Mouse (Mus musculus) ovary, adult 18-20 months (tissue): ENCODE data around the gene Trim38.

Experiments used
- DNase-seq: peaks from one replicate; pipeline ENCODE4 v3.0.0; 2022; ENCODE audit warnings: low spot score, mixed read lengths

The Trim38 gene

DNA sequence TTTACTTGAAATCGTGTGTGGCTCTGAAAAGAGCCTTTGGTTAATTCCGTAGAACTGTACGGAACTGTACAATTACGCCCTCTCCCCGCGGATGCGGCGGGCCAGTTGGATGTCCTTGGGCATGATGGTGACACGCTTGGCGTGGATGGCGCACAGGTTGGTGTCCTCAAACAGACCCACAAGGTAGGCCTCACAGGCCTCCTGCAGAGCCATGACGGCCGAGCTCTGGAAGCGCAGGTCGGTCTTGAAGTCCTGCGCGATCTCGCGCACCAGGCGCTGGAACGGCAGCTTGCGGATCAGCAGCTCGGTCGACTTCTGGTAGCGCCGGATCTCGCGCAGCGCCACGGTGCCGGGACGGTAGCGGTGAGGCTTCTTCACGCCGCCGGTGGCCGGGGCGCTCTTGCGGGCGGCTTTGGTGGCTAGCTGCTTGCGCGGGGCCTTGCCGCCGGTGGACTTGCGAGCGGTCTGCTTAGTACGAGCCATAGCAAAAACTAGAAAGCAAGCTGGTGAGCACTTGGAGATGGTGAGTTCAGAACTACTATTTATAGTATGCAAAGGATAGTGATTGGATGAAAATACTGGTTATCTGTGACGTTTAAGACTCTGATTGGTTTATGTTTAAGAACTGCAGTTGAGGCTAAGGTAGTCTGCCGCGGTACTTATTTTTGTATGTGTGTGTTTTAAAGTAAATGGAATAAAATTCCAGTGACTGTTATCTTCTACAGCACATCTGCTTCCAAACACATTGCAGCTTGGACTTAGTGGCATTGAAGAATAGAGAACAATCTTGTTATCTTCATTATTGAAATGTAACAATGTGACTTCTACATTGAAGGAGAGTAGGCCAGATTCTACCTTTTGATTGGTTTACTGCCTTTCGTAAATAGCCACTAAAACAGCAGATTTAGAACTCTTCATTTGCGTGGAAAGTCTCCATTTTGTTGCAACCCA, 7.6 kb upstream of the Trim38 start, which contains the start of gene Hist1h3a:
TSS of gene Hist1h3a (minus strand) at position 516 of the 951 bp plus-strand sequence.
- DNase-seq, result peak; percentile 30

DNA sequence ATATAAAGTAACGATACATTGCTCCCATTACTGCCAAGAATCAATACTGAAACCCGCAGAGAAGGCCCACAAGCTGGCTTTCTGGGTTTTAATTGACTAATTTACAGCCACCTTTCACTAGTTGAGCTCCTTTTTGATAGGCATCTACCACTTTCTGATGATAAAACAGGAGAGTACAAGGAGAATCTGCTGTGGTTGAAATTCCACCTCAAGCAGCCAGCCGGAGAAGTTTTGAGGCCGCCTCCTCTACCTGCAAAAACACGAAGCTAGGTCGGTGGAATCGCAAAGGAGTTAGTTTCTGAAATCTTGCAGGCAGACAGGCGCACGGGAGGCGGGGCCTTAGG, 6.5 kb upstream of the Trim38 start:
- DNase-seq, result no peak

GRCm38 (mm10) chr13:23763586-23764323, 6.0 kb upstream of the Trim38 start, which contains the start of gene Hist1h1a:
Gene Hist1h1a (plus strand): TSS chr13:23763666.
- DNase-seq, result peak; percentile 77

GRCm38 (mm10) chr13:23764324-23765171, 5.2 kb upstream of the Trim38 start:
- no peak for DNase-seq

DNA sequence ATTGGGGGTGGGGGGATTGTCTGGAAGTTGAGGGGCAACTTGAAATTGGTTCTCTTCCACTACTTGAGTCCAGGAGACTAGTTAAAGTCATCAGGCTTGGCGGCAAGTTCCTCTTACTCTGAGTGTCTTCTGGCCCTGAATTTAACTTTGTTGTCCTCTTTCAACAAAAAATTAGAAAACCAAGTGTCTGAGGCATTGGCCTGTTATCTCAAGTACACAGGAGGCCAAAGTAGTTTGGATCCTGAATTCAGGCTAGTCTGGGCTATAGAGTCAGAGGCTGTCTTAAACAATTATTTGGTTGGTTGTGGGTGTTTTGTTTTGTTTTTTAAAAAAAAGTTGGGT, 4.6 kb upstream of the Trim38 start:
- DNase-seq, result no peak

- no peak for DNase-seq
Observed at GRCm38 (mm10) chr13:23766772-23767171, 2.9 kb upstream of the Trim38 start.

GRCm38 (mm10) chr13:23768834-23769397, 797 bp upstream of the Trim38 start:
- DNase-seq, result no peak

- peak; percentile 44 for DNase-seq
Observed at GRCm38 (mm10) chr13:23772561-23773313, 3.0 kb downstream of the Trim38 start.

DNA sequence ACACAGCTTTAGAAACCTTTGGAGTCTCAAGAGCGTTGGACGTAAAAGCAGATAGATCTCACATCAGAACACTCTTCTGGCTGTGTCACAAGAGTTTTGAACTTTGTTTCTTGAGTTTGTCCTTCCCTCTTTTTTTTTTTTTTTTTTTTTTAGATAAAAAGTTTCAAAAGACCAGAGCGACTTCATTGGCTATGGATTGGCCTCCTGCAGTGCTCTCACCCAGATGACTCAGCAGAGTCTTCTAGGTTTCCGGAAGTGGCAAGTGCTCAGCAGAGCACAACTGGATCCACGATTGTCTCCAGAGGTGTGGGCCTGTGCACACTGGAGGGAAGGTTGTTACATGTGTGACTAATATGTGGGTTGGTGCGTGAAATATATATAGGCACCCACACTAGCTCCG, 8.6 kb downstream of the Trim38 start:
- DNase-seq, result no peak

DNA sequence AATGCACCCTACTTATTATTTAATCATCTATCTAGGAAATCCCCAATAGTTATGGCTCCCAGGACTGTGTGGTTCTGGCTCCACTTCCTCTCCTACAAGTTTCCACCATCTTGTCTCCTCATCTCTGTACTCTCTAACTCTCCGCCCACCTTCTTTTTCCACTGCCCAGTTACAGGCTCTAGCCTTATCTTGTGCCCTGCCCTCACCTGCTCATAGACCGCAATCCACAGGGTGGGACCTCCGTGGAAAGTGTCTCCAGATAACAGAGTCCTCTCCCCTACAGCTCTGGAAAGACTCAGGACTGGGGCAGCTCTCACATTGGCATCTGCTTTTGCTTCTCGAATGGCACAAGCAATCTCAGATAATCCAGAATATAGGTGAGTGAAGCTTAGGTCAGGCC, 9.3 kb downstream of the Trim38 start:
- DNase-seq, result no peak

- no peak for DNase-seq
Observed at GRCm38 (mm10) chr13:23792520-23792919, 22.8 kb downstream of the Trim38 start.

DNA sequence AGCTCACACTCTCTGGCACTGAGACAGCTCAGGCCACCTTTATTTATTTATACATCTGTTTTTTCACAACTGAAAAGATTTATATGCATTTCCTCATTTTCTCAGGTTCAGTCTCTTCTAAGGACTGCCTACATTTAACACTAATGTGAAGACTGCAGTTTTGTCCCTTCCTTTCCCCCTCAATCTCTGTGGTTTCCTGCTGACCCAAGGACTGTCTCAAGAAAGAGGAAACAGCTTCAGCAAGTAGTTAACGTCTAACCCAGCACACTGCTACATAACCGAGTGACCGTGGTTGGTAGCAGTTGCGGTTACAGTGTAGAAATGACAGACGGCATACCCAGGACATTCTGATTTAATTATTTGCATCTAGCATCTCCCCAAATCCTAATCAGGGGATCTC, 29.7 kb downstream of the Trim38 start:
- DNase-seq, result no peak

DNA sequence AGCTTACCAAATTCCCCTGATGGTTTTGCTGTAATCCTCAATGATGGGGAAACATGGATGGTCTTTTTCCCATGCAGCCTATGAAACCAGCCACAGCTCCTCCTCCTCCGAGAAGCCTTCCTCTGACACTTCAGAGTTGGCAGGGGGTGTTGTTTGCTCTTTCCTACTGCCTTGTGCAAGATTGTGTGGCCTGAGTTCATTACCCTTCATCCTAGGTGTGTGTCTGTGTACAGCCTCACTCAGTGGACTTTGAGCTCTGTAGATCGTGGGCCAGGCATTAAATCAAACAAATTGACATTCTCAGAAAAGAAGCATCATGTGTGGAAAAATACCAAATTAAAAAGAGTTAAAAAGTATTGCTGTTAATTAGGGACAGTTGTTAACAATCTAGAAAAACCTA, 34.8 kb downstream of the Trim38 start:
- DNase-seq, result no peak

DNA sequence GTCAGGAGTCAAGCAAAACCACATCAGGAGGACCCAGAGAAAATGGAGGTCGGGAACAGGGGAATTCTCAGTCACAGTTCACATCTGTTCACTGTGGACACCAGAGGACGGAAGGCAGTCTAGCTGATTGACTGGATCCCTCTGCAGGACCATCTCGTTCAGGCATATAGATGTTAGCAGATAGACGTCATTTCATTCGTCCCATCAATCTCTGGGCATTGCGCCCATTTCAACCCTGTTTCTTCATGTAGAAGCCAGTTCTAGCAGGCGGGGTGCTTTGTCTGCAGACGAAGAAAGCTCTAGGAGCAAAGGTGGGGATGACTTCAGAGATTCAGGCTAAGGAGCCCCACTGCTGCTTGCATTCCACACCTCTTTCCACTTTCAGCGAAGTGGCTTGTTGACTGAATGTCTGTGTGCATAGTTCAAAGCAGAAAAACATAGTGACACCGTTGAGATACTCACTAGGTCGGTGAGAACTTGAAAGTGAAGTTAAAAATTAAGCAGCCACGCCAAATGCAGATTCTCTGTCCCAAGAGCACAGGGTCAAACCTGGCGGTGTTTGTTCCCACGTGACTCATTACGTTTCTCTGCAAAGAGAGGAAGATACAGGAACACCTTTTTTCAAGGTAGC, 36.8 kb downstream of the Trim38 start, which contains the start of gene Slc17a2:
TSS of gene Slc17a2 (plus strand) at position 572 of the 631 bp plus-strand sequence.
- no peak for DNase-seq

GRCm38 (mm10) chr13:23816148-23816547, 46.4 kb downstream of the Trim38 start:
- DNase-seq, result no peak

GRCm38 (mm10) chr13:23820179-23820940, 50.6 kb downstream of the Trim38 start:
- DNase-seq, result no peak

- no peak for DNase-seq
Observed at GRCm38 (mm10) chr13:23822213-23822612, 52.5 kb downstream of the Trim38 start.

DNA sequence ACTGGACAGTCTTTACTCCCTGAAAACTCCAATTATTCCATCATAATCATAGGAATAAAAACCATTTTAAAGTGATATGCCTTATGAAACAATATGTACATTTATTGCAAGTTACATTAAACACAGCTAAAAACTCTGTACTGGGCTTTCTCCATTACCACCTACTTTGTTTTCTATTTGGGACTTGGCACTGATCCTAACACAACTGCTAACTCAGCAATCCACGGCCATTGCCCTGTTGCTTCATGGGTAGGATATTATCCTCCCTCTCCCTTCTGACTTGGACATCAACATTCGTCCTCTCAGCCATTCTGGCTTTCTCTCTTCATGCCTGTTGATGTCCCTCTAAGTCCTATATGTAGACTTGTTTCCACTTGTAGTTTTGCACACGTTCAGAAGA, 56.9 kb downstream of the Trim38 start:
- DNase-seq, result no peak

DNA sequence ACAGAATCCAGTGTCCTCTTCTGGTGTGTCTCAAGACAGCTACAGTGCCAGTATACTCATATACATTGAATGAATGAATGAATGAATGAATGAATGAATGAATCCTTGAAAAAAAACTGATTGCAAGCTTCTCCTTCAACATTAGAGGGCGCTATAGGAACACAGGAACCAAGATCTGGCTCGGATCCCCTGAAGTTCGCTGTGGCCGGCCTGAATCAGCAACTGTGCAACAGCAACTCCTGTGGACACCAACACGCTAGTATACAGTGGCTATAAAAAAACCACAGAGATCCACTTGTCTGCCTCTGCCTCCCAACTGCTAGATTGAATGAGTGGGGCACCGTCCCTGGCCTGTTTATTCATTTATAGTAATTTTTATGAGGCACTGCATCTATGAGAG, 63.3 kb downstream of the Trim38 start:
- no peak for DNase-seq

GRCm38 (mm10) chr13:23834836-23835235, 65.1 kb downstream of the Trim38 start:
- no peak for DNase-seq
